Mouse (Mus musculus) layer of hippocampus, adult 2 months (tissue): ENCODE measurements around the gene Zfand3. TPM values are rescaled to one million over a fixed set of nuclear protein-coding genes. Genes with fewer than 3 reads are reported as not detected.

Experiments used
- DNase-seq, 2 experiments: peaks; one replicate each; pipeline ENCODE4 v3.0.0; 2022; ENCODE audit warnings: low spot score in 2 of 2
- H3K27ac ChIP-seq: fragments of 200-600 bp; 2 replicates; pipeline ENCODE4 v1.8.1; 2022
- H3K4me3 ChIP-seq: fragments of 200-600 bp; 2 replicates; pipeline ENCODE4 v1.8.1; 2022; ENCODE audit warnings: mild to moderate bottlenecking
- CTCF ChIP-seq: fragments of 200-600 bp; conservative IDR thresholded peaks from 2 replicates; pipeline ENCODE4 v1.8.1; 2022; ENCODE audit warnings: antibody characterized with exemption, mild to moderate bottlenecking, moderate library complexity
- total RNA-seq, 2 experiments: library from RNA; stranded (reverse); gene quantifications; 2 replicates each; pipeline ENCODE4 v1.2.3; 2021

Gene Zfand3
- total RNA-seq, 2 experiments from 2014 or later = 112 to 118 TPM

DNA sequence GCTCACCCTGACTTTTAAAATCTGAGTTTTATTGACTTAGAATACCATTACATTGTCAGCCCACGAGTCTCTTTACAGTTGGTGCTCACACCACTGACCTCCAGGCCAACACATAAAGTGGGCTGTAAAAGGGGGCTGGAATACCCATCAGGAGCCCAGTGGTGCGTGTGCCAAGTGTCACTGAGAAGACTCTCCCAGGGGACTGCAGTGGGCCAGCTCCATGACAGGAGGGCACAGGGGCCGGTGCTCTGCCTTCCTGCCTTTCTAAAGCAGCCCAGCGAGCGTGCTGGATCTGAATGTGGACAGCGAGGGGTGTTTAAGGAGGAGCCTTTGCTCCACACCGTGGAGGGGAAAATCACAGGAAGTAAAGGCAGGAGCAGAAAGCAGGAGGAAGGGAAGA is 249.4 kb downstream of the Zfand3 start:
- TF ChIP-seq CTCF = no peak
- Histone ChIP-seq H3K4me3 (no peak overlapping the region), H3K27ac (peak overlapping the region; percentile 46; the same call in 1 of the 2 replicates)
- no peak for DNase-seq

DNA sequence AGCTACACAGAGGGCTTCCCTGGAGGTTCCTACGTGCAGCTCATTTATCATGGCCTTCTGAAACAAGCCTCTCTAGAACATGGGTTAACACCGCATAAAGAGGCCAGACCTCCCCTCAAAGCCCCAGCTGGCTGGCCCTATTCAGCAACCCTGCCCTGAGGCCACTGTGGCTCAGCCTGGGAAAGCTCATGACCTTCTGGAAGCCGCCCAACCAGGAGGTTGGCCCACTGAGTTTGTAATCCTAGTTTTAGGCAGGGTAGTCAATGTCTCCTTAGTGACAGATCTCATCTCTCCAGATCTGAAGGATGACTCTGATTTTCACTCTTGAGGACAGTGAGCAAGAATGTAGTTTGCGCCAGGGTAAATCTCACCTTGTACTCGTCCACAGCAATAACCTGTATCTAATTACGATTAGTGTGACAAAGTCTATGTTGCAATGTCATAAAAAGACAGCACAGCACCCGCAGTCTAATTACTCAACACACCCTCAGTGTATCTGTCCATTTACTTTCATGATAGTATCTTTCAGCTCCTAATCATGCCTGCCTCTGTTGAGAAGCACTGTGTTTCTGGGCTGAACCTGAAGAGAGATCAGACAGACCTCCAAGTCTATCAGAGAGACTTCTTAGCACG is 251.5 kb downstream of the Zfand3 start:
- TF ChIP-seq CTCF = no peak
- no peak for DNase-seq
- H3K27ac ChIP-seq = peak overlapping the region; percentile 46
- H3K4me3 ChIP-seq = no peak overlapping the region

DNA sequence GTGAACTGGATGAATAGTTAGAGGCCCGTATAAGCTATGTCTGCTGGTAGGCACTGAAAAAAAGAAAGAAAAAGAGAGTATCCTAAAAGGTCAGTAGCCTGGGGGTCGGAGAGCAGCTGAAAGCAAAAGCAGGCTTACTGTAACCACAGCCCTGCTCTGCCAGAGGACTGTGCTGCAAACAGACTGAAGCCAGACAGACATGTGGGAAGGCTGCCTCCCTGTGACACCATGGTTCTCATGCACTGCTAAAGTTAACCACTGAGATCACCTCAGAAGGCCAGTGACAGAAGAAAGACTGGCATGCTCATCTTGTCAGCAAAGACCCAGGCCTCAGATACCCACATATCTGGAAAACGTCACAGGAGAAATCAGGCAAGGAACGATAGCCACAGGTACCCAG is 253.9 kb downstream of the Zfand3 start:
- no peak for DNase-seq
- peak; percentile 35 for TF ChIP-seq CTCF
- Histone ChIP-seq H3K27ac (peak overlapping the region; percentile 81), H3K4me3 (no peak overlapping the region)

DNA sequence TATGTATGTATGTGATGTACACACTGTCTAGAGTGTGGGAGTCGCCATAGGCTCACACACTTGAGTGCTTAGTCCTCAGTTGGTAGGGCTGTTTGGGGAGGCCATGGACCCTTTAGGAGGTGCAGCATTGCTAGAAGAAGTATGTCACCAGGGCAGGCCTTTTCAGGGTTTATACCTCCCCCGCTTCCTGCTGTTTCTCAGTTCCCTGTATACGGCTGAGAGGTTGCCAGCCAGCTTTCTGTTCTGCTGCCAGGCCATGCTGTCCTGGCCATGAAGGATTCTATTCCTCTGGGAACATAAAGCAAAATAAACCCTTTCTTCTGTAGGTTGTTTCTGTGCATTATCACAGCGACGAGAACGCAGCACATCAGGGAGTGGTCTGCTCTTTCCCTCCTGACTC is 255.4 kb downstream of the Zfand3 start:
- no peak for DNase-seq
- TF ChIP-seq CTCF = no peak
- H3K27ac ChIP-seq = peak overlapping the region; percentile 81
- H3K4me3 ChIP-seq = no peak overlapping the region

Other genes with a start within 250 kb of the Zfand3 start
- gene Mdga1, start 34.6 kb upstream of the Zfand3 start, total RNA-seq = 10 to 100 TPM; 70.1 to 73.8 TPM